Mouse (Mus musculus) embryonic fibroblast, embryonic 13.5 days (primary cell): ENCODE measurements at regions not wholly inside any gene's neighbourhood (a gene's known extent, or its start where the extent isn't known, plus 50 kb on each side); places are given as distances from the start of the nearest gene placed in this dataset.

ENCODE experiments used
- CTCF ChIP-seq: IDR thresholded peaks from 2 replicates; pipeline ENCODE4 v1.5.1; 2011; ENCODE audit warnings: mild to moderate bottlenecking, control low read depth, low read length, moderate library complexity, borderline replicate concordance; ENCODE audit not compliant: insufficient read depth
- POLR2A ChIP-seq: IDR thresholded peaks from 2 replicates; pipeline ENCODE4 v1.6.1; 2011; ENCODE audit warnings: low read depth, mild to moderate bottlenecking, control low read depth, low read length, moderate library complexity

- no peak for TF ChIP-seq POLR2A
- no peak for TF ChIP-seq CTCF
These were observed 273.7 kb downstream of the Fzd1 start for GRCm38 (mm10) chr5:4484151-4484550.
